Mouse (Mus musculus): ENCODE results near the gene Rgl1. TPM values are rescaled to one million over a fixed set of nuclear protein-coding genes. Genes with fewer than 3 reads are reported as not detected.
A peak's percentile ranks its signal among the peaks of the same experiment; 100 is the strongest.
"Not testable (repeated sequence)": the region's sequence is repeated elsewhere in the genome, so short reads cannot be mapped to it uniquely, and the experiment has no call there.

The Rgl1 gene
- total RNA-seq, 4 experiments from 2014 or later, result 30.2 to 37.8 (median 35.0) TPM

DNA sequence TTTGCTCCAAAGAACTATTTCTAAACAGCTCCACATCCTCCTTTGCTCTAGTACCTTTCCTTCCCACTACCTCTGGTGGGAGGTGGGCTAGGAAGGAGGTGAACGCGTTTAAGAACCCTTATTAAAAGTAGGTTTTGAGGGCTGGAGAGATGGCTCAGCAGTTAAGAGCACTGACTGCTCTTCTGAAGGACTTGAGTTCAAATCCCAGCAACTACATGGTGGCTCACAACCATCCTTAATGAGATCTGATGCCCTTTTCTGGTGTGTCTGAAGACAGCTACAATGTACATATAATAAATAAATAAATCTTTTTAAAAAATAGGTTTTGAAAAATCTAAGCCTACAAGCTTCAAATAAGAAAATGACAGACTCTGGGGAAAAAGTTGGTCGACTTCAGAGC lies 19.3 kb upstream of the Rgl1 start:
- DNase-seq (ENCODE audit: low spot score), result not testable (repeated sequence)

DNA sequence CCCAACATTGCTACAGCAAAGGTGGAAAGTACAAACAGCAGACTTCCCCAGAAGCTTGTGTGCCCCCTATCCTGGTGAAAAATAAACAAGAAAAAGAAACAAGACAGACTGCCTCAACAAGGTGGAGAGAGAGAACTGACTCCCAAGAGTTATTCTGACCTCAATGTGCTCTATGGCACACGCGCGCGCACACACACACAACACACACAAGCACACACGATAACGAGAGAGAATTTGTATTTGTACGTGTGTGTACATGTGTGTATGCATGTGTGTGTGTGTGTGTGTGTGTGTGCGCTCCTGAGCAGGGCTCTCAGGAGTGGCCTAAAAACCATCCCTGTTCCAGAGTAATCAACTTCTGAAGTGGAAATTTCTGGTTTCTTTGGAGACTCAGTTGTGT lies 18.5 kb upstream of the Rgl1 start:
- no peak for DNase-seq (ENCODE audit: low spot score)

DNA sequence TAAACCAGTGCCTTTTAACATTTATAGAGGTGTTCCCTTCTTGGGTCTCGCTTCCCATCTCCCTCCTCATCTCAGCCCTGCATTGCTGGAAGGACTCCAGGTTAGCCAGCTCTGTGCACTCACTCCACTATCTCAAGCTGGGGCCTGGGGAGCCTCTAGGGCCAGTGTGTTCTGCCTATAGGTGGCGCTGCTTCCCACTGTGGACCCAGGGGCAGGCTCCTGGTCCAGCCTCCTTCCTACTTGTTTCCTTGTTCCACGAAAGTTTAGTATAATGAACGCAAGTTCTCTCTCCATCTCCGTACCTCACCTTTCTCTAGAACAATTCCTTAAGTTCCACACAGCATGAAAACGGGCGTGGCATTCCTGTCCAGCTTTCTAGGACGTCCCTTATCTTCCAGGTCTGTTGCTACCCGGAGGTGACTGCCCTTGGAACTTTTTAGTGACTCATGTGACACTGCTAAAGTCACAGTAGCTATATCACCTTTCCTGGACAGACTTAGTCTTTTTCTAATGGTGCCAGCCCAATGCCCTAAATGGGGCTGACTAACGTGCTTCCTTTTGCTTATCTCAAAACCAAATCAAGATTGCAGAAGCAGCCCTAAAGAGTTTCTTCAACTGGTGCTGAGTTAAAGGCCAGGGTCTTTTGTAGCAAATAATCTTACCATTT lies 13.1 kb upstream of the Rgl1 start:
- DNase-seq (ENCODE audit: low spot score), result peak; percentile 79

DNA sequence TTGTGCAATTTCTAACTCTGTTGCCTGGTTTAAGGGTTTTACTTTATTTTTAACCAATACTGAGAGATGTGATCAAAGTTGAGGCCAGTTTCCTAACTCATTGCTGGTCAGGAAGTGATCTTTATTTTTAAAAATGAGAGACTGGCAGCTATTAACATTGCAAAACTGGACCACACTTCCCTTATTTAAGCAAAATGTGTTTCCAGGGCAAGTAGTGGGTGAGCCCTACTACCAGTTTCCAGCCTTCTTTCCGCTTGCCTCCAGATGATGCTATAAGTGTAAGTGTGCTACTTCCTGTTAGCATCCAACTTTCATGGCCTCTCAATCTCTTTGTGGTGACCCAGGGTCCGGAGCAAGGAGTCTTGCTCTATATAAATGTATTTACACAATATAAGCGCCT lies 8.4 kb upstream of the Rgl1 start:
- not testable (repeated sequence) for DNase-seq (ENCODE audit: low spot score)

DNA sequence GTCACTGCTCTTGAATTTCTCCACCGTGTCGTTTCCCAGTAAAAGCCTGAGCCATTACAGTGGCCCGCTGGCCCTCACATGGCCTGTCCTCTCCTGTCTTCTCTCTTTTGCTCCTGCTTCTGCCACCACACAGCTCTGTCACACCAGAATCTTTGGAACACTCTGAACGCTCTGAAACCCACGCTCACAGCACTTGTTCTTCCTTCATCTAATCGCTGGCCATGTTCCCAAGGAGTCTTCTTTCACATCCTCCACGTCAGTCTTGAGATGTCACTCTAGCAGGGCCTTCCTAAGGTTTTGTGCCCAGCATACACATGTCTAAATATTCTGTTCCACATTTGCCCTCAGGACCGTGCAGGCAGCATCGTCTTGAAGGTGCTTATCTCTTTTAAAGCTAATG lies 4.9 kb upstream of the Rgl1 start:
- no peak for DNase-seq (ENCODE audit: low spot score)

DNA sequence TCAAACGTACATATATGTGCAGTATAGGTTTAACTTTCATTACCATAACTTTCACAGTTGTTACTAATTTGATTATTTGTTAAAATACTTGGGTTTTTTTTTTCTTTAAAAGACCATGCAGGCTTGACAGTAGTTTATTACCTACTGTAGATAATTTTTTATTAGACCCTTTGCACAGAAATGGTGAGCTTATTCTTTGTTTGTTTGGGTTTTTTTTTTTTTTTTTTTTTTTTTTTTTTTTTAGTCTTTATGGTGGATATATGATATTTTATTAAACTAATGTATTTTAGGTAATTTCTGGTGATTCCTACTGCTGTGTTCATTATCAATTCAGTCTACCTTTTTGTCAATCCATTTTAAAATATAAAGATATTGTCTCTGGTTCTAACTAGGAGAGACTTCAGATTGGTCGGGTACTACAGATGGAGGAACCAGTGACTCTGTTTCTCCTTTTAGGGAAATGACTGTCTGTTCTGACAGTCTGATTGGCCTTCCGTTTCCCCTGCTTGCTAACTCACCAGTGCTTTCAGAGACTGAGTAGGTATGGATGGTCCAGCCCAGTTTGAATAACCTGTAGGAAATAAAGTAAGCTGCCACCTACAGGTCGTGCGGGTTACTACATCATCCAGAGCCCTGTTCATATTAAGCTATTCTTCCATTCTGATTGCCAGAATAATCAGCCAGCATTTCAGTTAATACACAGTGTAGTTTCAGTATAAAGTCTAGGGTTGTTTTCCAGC lies 1.8 kb upstream of the Rgl1 start:
- peak; percentile 85 for DNase-seq (ENCODE audit: low spot score)

DNA sequence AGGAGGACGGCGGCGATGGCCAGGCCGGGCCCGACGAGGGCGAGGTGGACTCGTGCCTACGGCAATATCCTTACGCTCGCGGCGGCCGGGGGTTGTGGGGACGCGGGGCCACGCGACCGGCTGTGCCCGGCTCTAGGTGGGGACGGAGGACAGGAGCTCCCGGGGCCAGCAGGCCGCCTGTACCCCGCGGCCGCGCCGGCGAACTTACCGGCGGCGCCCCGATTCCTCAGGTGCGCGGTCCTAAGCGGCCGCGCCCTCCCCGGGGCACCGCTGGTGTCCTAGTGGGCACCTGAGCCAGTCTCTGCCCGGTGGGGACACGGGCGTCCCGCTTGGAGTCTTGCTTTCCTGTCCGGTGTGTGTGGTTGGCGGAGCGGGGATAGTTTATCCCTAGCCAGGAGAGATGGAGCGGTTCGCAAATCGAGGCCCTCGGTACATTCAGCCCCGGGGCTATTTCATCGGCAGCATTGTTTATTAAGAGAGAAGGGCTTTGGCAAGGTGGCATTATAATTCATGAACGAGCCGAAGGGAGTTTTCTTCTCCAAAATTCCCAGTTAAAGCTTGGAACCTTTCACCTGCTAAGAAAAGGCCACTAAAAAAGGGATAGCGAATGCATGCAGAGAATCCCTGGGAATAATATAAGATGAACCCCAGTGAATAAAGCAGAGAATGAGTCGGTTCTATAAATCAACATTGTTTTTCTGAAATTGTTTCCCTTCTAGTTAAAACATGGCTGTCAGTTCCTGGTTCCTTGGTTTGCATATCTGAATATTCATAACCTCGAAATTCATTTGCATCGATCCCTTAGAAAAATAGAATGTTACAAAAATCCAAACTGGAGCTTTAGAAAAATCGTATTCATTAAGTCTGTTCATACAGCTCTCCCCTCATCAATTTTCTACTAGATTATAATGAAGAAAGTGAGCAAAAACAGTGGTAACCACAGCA lies 925 bp upstream of the Rgl1 start:
- DNase-seq (ENCODE audit: low spot score), result peak; percentile 31

DNA sequence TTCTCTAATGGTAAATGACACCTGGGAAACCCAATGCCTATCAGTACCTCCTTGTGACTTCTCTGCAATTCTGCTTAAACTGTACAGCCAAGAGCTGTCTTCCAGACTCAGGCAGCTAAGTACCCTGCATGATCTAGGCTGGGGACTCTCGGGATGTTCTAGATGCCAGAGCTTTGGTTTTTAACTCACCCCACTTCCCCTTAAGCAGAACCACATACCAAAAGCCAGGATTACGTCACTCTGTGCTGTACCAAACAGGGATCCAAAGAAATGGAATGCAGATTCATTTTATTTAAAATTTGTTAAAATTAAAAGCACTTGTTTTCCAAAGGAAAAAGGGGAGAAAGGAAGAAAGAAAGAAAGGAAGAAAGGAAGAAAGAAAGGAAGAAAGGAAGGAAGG lies 4.4 kb downstream of the Rgl1 start:
- DNase-seq (ENCODE audit: low spot score), result no peak

DNA sequence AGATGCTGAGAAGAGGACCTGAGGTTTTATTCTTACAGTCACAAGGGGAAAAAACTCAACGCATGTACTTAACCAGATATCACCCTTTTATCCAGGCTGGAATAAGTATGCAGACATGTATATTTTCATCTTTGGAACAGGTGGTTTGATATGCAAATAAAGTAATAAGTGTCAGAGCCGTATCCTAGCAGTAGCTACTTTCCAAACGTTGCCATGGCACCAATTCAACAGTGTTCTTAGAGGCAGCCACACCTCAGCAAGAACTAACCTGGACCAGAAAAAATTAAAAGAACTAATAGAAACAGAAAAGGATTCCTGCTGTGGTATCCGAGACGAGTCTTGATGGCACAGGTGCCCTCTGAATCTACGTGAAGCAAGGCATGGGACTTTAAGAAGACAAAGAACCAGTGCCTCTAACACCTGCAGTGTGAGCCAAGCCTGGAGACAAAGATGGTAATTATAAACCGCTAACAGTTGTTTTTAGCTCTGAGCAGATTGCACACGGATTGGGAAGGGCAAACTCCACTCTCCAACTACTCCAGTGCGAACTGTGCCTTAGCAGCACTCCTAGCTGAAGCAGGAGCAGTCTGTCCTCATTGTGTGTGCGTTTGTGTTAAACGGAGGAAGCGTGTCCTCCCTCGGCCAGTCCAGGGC lies 15.7 kb downstream of the Rgl1 start, which contains the start of gene Apobec4:
Apobec4 (plus strand) TSS at position 240 of the 654 bp plus-strand sequence.
- no peak for DNase-seq (ENCODE audit: low spot score)

DNA sequence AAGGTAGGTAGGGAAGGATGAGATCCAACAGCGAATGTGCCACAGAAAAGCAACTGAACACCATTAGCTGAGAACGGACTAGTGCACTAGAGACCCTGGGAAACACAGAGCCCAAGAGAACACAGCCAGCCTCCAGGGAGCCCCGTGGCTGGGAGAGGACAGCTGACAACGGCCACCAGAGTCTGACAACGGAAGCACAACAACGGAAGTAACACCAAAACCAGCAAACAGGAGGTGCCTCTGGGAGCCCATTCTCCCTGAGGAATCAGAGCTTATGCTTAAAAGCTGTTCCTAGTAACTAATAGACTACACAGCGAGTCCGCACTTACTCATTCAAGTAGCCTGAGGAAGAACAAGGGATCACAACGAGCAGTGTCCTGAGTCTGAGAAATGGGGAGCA lies 16.9 kb downstream of the Rgl1 start:
- DNase-seq (ENCODE audit: low spot score), result peak; percentile 51

DNA sequence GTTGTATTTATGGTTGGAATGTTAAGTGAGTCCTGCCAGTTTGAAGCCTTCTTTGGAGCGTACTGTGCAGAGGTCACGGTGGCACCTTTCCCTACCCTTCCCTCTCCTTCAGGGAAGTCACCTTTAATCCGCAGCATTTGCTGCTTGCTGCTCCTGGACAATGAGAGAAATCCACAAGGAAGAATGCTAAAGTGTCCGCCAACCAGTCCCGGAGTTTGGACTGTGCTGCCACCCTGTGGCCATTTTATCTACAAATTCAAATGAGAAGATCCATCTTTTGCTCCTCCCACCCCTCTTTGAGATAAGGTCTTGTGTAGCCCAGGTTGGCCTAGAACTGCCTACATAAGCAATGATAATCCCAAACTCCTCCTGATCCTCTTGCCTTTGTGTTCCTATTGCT lies 19.7 kb downstream of the Rgl1 start:
- DNase-seq (ENCODE audit: low spot score), result peak; percentile 88

DNA sequence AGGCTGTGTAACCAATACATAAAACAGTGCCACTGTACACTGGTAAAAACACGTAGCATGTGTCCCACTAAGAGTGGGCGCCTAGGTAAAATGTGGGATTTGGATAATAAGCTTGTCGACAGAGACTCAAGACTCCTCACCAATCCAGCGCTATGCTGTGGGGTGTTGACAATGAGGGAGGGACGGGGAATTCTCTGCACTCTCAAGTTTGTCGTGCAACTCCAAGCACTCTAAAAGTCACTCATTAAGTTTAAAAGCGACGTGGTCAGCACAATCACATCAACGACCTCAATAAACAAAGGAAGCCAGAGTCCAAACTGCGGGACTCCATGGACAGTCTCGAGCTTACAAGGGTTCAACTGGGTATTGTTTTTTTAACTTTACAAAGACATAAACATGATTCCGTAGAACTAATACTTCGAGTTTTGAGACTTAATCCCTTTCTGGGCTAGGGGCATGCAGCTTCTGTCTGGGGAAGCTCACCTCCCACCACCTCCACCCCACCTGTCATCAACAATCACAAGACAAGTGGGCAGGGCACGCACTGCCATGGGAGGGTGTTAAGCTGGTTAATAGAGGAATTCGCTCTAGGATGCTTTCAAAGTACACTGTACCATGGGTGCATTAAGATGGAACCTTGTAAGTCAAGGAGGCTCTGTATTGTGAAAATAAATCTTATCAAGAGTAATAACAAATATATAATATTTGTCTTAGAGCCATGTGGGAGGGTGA lies 22.9 kb downstream of the Rgl1 start:
- no peak for DNase-seq (ENCODE audit: low spot score)

DNA sequence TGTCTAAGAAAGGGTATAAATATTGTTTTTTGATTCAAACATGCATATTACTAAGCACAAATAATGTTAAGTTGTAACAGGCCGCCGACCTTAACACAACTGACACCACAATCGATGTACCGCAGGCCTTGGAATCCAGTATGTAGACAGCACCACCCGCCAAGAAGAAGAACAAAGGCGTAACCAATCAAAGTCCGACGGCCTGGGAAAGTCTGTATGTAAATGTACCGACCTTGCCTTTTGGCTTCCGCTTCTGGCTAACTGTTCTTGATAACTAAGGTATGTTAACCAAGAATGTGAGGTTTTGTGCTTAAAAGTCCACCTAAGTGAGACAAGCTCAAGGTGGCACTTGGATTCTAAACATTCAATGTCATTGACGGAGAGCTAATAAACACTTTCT lies 26.8 kb downstream of the Rgl1 start:
- no peak for DNase-seq (ENCODE audit: low spot score)

DNA sequence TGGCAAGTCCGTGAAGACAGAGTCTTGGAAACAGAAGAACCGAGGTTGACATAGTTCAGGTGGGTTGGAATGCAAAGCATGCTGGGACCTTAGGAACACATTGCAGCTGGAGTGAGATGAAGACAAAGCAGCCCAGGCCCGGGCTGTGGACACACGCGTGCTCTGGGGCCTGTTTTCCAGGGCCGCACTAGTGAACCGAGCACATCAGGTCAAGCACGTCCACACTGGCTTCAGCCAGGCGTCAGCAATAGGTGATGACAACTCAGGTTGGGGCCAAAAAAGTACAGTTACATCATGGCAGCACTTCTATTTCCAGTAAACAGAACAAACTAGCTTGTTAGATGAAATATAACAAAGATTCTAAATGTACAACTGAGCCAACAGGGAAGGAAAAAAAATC lies 27.4 kb downstream of the Rgl1 start:
- peak; percentile 61 for DNase-seq (ENCODE audit: low spot score)

DNA sequence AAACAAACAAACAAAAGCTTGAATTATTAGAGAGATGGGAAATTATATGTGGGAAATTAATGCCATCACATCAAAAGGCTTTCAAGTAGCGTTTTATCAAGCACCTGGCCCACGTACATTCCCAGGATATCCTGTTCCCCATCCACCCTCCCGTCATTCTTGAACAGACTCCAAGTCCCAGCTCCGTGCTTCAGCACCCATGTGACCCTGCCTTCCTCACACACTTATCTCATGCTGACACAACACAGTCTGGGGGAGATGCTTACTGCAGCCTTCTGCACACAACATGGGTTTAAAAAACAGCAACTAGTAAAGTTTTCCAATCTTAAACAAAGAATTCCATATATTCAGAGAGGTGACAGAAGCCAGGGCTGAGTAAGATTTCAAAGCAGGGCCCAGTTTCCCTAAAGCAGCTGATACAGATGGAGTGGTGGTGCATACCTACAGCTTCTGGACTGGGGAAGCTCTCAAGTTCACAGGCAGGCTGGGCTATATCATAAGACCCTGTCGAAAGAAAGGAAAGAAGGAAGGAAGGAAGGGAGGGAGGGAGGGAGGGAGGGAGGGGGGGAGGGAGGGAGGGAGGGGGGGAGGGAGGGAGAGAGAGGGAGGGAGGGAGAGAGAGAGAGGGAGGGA lies 38.4 kb downstream of the Rgl1 start:
- peak; percentile 45 for DNase-seq (ENCODE audit: low spot score)

DNA sequence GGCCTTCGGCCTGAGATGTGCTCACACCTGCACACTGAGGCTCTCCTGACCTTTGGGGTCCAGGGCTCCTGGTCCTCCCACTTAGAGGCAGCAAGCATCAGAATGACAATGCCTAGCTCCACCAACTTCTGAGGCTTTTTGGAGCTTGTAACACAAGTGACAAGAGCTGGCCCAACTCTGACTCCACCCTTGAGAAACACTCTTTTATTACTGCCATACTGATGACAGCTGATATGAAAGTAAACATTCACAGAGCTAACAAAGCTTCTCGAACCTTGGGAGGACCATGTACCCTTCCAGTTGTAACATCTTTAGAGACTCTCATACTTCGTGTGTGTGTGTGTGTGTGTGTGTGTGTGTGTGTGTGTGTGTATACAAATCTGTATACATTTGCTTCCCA lies 40.1 kb downstream of the Rgl1 start:
- DNase-seq (ENCODE audit: low spot score), result no peak

DNA sequence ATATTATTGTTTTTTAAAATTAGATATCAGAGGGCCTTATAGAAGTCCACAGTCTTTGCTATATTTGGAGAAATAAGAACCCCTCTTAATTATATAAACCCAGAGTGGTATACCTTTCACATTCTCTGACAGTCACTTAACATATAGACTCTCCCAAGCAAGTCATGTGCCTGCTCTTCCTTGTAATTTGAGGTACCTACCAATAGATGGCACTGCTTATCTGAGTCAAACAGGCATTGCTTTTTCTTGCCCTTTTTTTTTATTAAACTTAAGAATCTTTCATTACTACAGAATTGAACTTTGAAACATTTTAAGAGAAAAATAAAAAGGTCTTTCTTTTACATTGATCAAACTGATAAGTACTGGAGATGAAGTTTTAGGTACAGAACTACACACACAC lies 41.9 kb downstream of the Rgl1 start:
- peak; percentile 26 for DNase-seq (ENCODE audit: low spot score)

DNA sequence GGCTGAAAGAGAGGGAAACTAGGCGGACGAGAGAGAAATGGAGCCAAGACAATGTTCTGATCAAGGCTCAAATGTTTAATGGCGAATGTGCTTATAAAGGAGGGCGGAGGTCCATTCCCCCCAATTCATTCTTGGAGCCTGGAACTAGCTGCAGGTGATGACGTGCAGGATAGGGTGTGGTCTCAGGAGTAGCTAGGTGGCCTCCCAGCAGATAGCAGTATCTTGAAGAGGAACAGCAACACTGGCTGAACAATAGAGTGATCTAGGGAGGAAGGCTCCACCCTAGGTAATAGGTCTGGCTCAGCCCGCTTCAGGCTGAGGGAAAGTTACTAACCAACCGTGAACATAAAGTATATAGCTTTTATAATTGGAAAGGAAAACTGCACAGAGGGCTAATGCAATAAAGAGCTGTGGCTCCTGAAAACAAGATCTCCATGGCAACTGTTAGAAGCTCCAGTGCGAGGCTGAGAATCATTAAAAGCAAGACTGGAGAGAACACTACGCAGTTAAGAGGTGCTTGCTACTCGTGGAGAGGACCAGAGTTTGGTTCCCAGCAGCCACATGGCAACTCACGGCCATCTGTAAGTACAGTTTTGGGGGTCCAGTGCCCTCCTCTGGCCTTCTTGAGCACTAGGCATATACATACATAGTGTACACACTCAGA lies 44.5 kb downstream of the Rgl1 start:
- DNase-seq (ENCODE audit: low spot score), result no peak

DNA sequence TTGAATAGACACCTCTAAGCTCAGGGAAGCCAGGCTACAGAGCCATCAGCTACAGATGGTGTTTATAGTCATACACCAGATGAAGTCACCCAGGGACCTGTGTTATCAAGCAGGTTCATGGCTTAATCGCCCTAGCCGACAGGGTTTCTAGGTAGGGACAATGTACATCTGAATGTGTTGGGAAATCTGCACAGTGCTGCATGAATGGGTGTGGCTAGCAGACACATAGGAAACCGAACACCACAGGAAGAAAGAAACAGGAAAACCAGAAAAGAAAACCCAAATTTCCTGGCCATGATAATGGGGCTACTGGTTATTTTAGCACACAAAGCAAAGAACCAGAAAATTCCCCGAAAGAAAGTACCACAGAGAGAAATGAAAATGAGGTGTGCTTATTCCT lies 45.2 kb downstream of the Rgl1 start:
- no peak for DNase-seq (ENCODE audit: low spot score)

DNA sequence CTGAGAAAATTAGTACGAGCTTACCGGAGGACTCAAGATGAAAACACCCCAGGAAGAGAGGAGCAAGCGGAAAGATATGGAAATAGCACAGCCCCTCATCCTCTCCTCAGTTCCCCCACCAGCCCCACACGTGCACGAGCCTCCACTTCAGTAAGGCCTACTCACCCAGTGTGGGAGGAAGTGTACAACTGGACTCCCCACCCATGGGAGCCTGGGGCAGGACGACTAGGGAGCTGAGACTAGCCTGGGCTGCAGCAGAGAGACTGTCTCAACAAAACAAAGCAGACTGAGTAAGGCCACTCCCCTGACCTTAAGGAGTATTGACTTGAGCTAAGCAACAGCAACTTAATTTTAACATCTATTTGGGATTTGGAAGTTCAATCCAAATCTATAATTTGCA lies 48.0 kb downstream of the Rgl1 start:
- DNase-seq (ENCODE audit: low spot score), result no peak
